Mouse (Mus musculus) intestine, embryonic 14.5 days (tissue): ENCODE results near the gene Grwd1. TPM values are rescaled to one million over a fixed set of nuclear protein-coding genes. Genes with fewer than 3 reads are reported as not detected.
A peak's percentile ranks its signal among the peaks of the same experiment; 100 is the strongest.

Experiments used
- ATAC-seq: fragments of 200-750 bp; cut with Nextera tagmentation; replicated peaks from 2 replicates; pipeline ENCODE4 v1.8.0; 2017; ENCODE audit warnings: low read depth, moderate number of reproducible peaks, moderate TSS enrichment, moderate library complexity; ENCODE audit not compliant: low FRiP score, low TSS enrichment
- DNase-seq: peaks from one replicate; pipeline ENCODE4 v3.0.0-alpha.2; 2018; ENCODE audit warnings: low spot score
- H3K27ac ChIP-seq: fragments of 300-500 bp; sonication (generic); 2 replicates; pipeline ENCODE4 v1.5.1; 2014; ENCODE audit warnings: low read depth, mild to moderate bottlenecking, control low read depth
- H3K27me3 ChIP-seq: fragments of 300-500 bp; sonication (generic); replicated peaks from 2 replicates; pipeline ENCODE4 v1.6.1; 2014; ENCODE audit warnings: low read length, control low read depth; ENCODE audit not compliant: control insufficient read depth, insufficient read depth
- H3K36me3 ChIP-seq: fragments of 300-500 bp; sonication (generic); 2 replicates; pipeline ENCODE4 v1.6.1; 2014; ENCODE audit warnings: low read length, control low read depth; ENCODE audit not compliant: control insufficient read depth, insufficient read depth
- H3K4me1 ChIP-seq: fragments of 300-500 bp; sonication (generic); replicated peaks from 2 replicates; pipeline ENCODE4 v1.6.1; 2014; ENCODE audit warnings: low read length, control low read depth, mixed read lengths; ENCODE audit not compliant: control insufficient read depth, insufficient read depth
- H3K4me2 ChIP-seq: fragments of 300-500 bp; sonication (generic); 2 replicates; pipeline ENCODE4 v1.6.1; 2014; ENCODE audit warnings: low read length
- H3K4me3 ChIP-seq: fragments of 300-500 bp; sonication (generic); 2 replicates; pipeline ENCODE4 v1.5.1; 2014; ENCODE audit warnings: low read depth, low read length, control low read depth, mixed read lengths
- H3K9ac ChIP-seq: fragments of 300-500 bp; sonication (generic); 2 replicates; pipeline ENCODE4 v1.6.1; 2014; ENCODE audit warnings: mild to moderate bottlenecking, low read length
- H3K9me3 ChIP-seq: fragments of 300-500 bp; sonication (generic); 2 replicates; pipeline ENCODE4 v1.6.1; 2016; ENCODE audit warnings: low read length, control low read depth; ENCODE audit not compliant: control insufficient read depth
- WGBS: fragments of 180-500 bp; shearing (Covaris S2); extraction: QIAGEN DNeasy Blood & Tissue Kit; methylation state at CpG from one replicate; pipeline ENCODE4 v1.1.7; 2014; 5-methylcytosine and 5-hydroxymethylcytosine counted together
- polyA plus RNA-seq: library from polyadenylated mRNA; unstranded; fragments of >200 nt; fragmentation: Nextera tagmentation; extraction: Ambion mirVana; gene quantifications from 2 replicates; pipeline ENCODE4 v1.2.1, GENCODE M21; 2014

The Grwd1 gene
- polyA plus RNA-seq, 1 experiment from 2014 or later = 86.9 TPM

GRCm38 (mm10) chr7:45779081-45779641 is 51.6 kb downstream of the Grwd1 start:
- Histone ChIP-seq H3K4me2 (peak overlapping the region; percentile 34), H3K9me3 (no peaks in the 10 kb centered on the region), H3K36me3 (no peaks in the 10 kb centered on the region), H3K4me1 (peaks cover 4% of the 10 kb centered on the region; the same call in 1 of the 2 replicates), H3K27ac (no peak overlapping the region), H3K27me3 (peaks cover 6% of the 10 kb centered on the region; the same call in 1 of the 2 replicates), H3K9ac (no peak overlapping the region), H3K4me3 (no peak overlapping the region)
- no peak for ATAC-seq
- 23% methylated on average over 22 of the region's 22 CpGs for WGBS
- peak; percentile 61 for DNase-seq

GRCm38 (mm10) chr7:45775237-45775636 is 55.5 kb downstream of the Grwd1 start:
- no peaks in the 10 kb centered on the region for H3K36me3 ChIP-seq
- no peak overlapping the region for H3K9ac ChIP-seq
- WGBS = 73% methylated on average over 7 of the region's 7 CpGs
- no peaks in the 10 kb centered on the region for H3K4me1 ChIP-seq
- no peak overlapping the region for H3K27ac ChIP-seq
- ATAC-seq (no peak), DNase-seq (no peak)
- H3K9me3 ChIP-seq = no peaks in the 10 kb centered on the region
- H3K4me2 ChIP-seq = no peak overlapping the region
- peaks cover 3% of the 10 kb centered on the region; the same call in 1 of the 2 replicates for H3K27me3 ChIP-seq
- H3K4me3 ChIP-seq = no peak overlapping the region

Other genes with a start within 250 kb of the Grwd1 start
- 0.19 and 0.58 TPM in 2 replicates for gene Fgf21, start 215.5 kb downstream of the Grwd1 start, polyA plus RNA-seq
- 0.65 and 0.70 TPM in 2 replicates for gene Fut1, start 213.7 kb downstream of the Grwd1 start, polyA plus RNA-seq
- gene Izumo1, start 209.1 kb downstream of the Grwd1 start, polyA plus RNA-seq = 0.13 and 0.27 TPM in 2 replicates
- 7.7 and 9.1 TPM in 2 replicates for gene Rasip1, start 203.5 kb downstream of the Grwd1 start, polyA plus RNA-seq
- 5.1 and 6.8 TPM in 2 replicates for gene Mamstr, start 191.0 kb downstream of the Grwd1 start, polyA plus RNA-seq
- gene Fut2, start 164.6 kb downstream of the Grwd1 start, polyA plus RNA-seq = 7.9 and 8.3 TPM in 2 replicates
- 0.80 and 0.83 TPM in 2 replicates for gene Ntn5, start 146.9 kb downstream of the Grwd1 start, polyA plus RNA-seq
- 4.8 and 6.0 TPM in 2 replicates for gene Sec1, start 136.5 kb downstream of the Grwd1 start, polyA plus RNA-seq
- 7.3 and 8.2 TPM in 2 replicates for gene Car11, start 131.1 kb downstream of the Grwd1 start, polyA plus RNA-seq
- gene Dbp, start 125.9 kb downstream of the Grwd1 start, polyA plus RNA-seq = 3.7 and 4.0 TPM in 2 replicates
- gene Rpl18, start 115.5 kb downstream of the Grwd1 start, polyA plus RNA-seq = 1,434 and 1,450 TPM in 2 replicates
- gene Sphk2, start 112.9 kb downstream of the Grwd1 start, polyA plus RNA-seq = 27.3 and 28.1 TPM in 2 replicates
- 4.1 and 5.8 TPM in 2 replicates for gene Fam83e, start 109.7 kb downstream of the Grwd1 start, polyA plus RNA-seq
- 0.45 TPM in 1 of 2 replicates, not detected in the other for gene Spaca4, start 105.1 kb downstream of the Grwd1 start, polyA plus RNA-seq
- gene Lmtk3, start 47.2 kb downstream of the Grwd1 start, polyA plus RNA-seq = 1.5 and 1.9 TPM in 2 replicates
- 1.2 and 2.3 TPM in 2 replicates for gene Sult2b1, start 46.3 kb downstream of the Grwd1 start, polyA plus RNA-seq
- 91.9 and 95.5 TPM in 2 replicates for gene Cyth2, start 16.4 kb downstream of the Grwd1 start, polyA plus RNA-seq
- 1.2 and 1.5 TPM in 2 replicates for gene Kcnj14, start 6.2 kb downstream of the Grwd1 start, polyA plus RNA-seq
- 120 and 124 TPM in 2 replicates for gene Kdelr1, start 41.8 kb upstream of the Grwd1 start, polyA plus RNA-seq
- 0.24 and 0.37 TPM in 2 replicates for gene Grin2d, start 47.4 kb upstream of the Grwd1 start, polyA plus RNA-seq
- 0.99 and 1.0 TPM in 2 replicates for gene Syngr4, start 65.8 kb upstream of the Grwd1 start, polyA plus RNA-seq
- 3.9 and 4.3 TPM in 2 replicates for gene Tmem143, start 66.0 kb upstream of the Grwd1 start, polyA plus RNA-seq
- 204 and 220 TPM in 2 replicates for gene Emp3, start 90.5 kb upstream of the Grwd1 start, polyA plus RNA-seq
- gene Ccdc114, start 93.1 kb upstream of the Grwd1 start, polyA plus RNA-seq = 3.5 and 4.3 TPM in 2 replicates
- gene Abcc6, start 199.4 kb upstream of the Grwd1 start, polyA plus RNA-seq = 1.5 and 2.4 TPM in 2 replicates
- gene Nomo1, start 202.8 kb upstream of the Grwd1 start, polyA plus RNA-seq = 39.3 and 48.2 TPM in 2 replicates